Mouse (Mus musculus) lung, embryonic 14.5 days (tissue): ENCODE measurements around the gene Map4. TPM values are rescaled to one million over a fixed set of nuclear protein-coding genes. Genes with fewer than 3 reads are reported as not detected.
"Not testable (repeated sequence)": the region's sequence is repeated elsewhere in the genome, so short reads cannot be mapped to it uniquely, and the experiment has no call there.

Source experiments
- ATAC-seq: fragments of 200-750 bp; cut with Nextera tagmentation; 2 replicates; pipeline ENCODE4 v1.8.0; 2017; ENCODE audit warnings: mild to moderate bottlenecking, moderate TSS enrichment, moderate library complexity; ENCODE audit not compliant: insufficient read depth
- DNase-seq: peaks from one replicate; pipeline ENCODE4 v3.0.0-alpha.2; 2015
- H3K27ac ChIP-seq: fragments of 300-500 bp; sonication (generic); 2 replicates; pipeline ENCODE4 v1.5.1; 2014; ENCODE audit warnings: low read depth, mild to moderate bottlenecking, moderate library complexity
- H3K27me3 ChIP-seq: fragments of 300-500 bp; sonication (generic); 2 replicates; pipeline ENCODE4 v1.6.1; 2014; ENCODE audit warnings: low read length, control low read depth; ENCODE audit not compliant: insufficient read depth
- H3K36me3 ChIP-seq: fragments of 300-500 bp; sonication (generic); 2 replicates; pipeline ENCODE4 v1.6.1; 2014; ENCODE audit warnings: control low read depth; ENCODE audit not compliant: insufficient read depth
- H3K4me1 ChIP-seq: fragments of 300-500 bp; sonication (generic); 2 replicates; pipeline ENCODE4 v1.6.1; 2014; ENCODE audit warnings: antibody characterized with exemption, control low read depth; ENCODE audit not compliant: insufficient read depth
- H3K4me2 ChIP-seq: fragments of 300-500 bp; sonication (generic); 2 replicates; pipeline ENCODE4 v1.6.1; 2014; ENCODE audit warnings: mild to moderate bottlenecking
- H3K4me3 ChIP-seq: fragments of 300-500 bp; sonication (generic); 2 replicates; pipeline ENCODE4 v1.5.1; 2014; ENCODE audit warnings: low read depth, low read length
- H3K9ac ChIP-seq: fragments of 300-500 bp; sonication (generic); 2 replicates; pipeline ENCODE4 v1.6.1; 2014
- H3K9me3 ChIP-seq: fragments of 300-500 bp; sonication (generic); 2 replicates; pipeline ENCODE4 v1.6.1; 2016; ENCODE audit warnings: low read depth, low read length, control low read depth
- CTCF ChIP-seq: IDR thresholded peaks from 2 replicates; pipeline ENCODE4 v1.5.1; 2016; ENCODE audit warnings: antibody characterized with exemption, low read depth
- WGBS: fragments of 180-500 bp; shearing (Covaris S2); extraction: QIAGEN DNeasy Blood & Tissue Kit; methylation state at CpG from one replicate; pipeline ENCODE4 v1.1.7; 2014; 5-methylcytosine and 5-hydroxymethylcytosine counted together
- microRNA-seq: library from miRNA; unstranded; fragments of <30 nt; microRNA quantifications from one replicate; pipeline ENCODE4, GENCODE M21; 2016; ENCODE audit warnings: borderline number of aligned reads
- polyA plus RNA-seq: library from polyadenylated mRNA; unstranded; fragments of >200 nt; fragmentation: Nextera tagmentation; extraction: Ambion mirVana; gene quantifications from 2 replicates; pipeline ENCODE4 v1.2.1, GENCODE M21; 2014

Gene Map4
- polyA plus RNA-seq, 1 experiment from 2014 or later, result 57.5 TPM

DNA sequence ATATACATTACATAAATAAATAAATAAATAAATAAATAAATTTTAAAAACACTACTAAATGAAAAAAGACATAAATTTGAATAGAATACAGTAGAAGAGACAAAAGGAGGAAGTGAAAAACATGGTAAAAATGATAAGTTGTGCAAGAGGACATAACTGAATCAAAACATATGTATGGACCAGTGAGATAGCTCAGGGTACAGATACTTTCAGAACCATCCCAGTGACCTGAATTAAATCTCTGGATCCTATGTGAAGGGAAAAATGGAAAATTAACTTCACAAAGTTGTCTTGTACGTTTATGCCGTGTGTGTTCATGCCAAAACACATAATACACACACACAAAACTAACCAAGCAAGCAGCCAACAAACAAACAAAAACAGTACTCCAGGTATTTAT is 192.1 kb downstream of the Map4 start:
- Histone ChIP-seq H3K4me2 (no peak overlapping the region), H3K27me3 (no peaks in the 10 kb centered on the region), H3K36me3 (no peaks in the 10 kb centered on the region), H3K9me3 (no peaks in the 10 kb centered on the region), H3K4me1 (no peaks in the 10 kb centered on the region), H3K4me3 (no peak overlapping the region), H3K9ac (no peak overlapping the region), H3K27ac (no peak overlapping the region)
- TF ChIP-seq CTCF, result no peak
- no peak for ATAC-seq
- no peak for DNase-seq
- WGBS, result 82% methylated on average over 2 of the region's 2 CpGs

DNA sequence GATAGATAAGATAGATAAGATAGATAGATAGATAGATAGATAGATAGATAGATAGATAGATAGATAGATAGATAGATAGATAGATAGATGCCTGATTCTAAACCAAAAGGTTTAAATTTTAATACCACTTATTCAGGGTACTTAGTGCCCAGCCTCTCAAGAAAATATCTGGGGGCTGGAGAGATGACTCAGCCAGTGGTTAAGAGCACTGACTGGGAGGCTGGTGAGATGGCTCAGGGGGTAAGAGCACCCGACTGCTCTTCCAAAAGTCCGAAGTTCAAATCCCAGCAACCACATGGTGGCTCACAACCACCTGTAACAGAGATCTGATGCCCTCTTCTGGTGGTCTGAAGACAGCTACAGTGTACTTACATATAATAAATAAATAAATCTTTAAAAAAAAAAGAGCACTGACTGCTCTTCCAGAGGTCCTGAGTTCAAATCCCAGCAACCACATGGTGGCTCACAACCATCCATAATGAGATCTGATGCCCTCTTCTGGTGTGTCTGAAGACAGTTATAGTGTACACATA is 192.8 kb downstream of the Map4 start:
- H3K9ac ChIP-seq, H3K4me1 ChIP-seq, H3K36me3 ChIP-seq, H3K9me3 ChIP-seq, H3K4me3 ChIP-seq, ATAC-seq, H3K4me2 ChIP-seq, H3K27ac ChIP-seq, H3K27me3 ChIP-seq, DNase-seq: not testable (repeated sequence)
- WGBS, result 46% methylated on average over 2 of the region's 2 CpGs
- 0 out of 2 replicates have a peak, but pooled peaks have one; percentile 6 for TF ChIP-seq CTCF

DNA sequence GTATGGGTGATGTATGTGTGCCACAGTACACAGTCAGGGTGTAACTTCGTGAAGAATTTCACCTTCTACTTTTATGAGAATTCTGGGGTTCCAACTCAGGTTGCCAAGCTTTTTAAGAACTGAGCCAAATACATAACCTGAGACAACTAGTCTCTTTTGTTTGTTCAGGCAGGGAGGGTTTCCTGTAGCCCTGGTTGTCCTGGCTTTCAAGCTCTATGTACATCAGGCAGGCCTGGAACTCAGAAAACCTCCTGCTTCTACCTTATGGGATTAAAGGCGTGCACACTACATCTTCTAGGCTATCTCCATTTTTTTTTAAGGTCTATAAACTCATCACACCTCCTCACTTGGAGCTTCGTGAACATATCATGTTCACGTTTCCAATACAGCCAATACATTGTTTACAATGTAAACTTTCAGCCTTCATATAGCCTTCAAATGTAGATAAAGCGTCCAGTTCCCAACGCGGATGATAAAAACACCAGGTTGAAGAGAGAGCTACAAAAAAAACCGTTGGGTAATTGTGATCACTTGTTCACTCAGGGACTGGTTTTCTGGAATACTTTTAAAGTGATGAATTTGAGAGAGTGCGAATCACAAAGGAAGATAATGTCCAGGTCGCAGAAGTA is 199.8 kb downstream of the Map4 start:
- Histone ChIP-seq H3K4me2 (peak overlapping the region; percentile 68), H3K27me3 (no peaks in the 10 kb centered on the region), H3K27ac (peak overlapping the region; percentile 93), H3K9me3 (no peaks in the 10 kb centered on the region), H3K4me3 (peak overlapping the region; percentile 93), H3K36me3 (peaks cover 12% of the 10 kb centered on the region), H3K4me1 (peaks cover 5% of the 10 kb centered on the region; the same call in 1 of the 2 replicates), H3K9ac (peak overlapping the region; percentile 65)
- no peak for DNase-seq
- ATAC-seq, result no peak
- TF ChIP-seq CTCF, result no peak
- WGBS, result 17% methylated on average over 10 of the region's 10 CpGs

DNA sequence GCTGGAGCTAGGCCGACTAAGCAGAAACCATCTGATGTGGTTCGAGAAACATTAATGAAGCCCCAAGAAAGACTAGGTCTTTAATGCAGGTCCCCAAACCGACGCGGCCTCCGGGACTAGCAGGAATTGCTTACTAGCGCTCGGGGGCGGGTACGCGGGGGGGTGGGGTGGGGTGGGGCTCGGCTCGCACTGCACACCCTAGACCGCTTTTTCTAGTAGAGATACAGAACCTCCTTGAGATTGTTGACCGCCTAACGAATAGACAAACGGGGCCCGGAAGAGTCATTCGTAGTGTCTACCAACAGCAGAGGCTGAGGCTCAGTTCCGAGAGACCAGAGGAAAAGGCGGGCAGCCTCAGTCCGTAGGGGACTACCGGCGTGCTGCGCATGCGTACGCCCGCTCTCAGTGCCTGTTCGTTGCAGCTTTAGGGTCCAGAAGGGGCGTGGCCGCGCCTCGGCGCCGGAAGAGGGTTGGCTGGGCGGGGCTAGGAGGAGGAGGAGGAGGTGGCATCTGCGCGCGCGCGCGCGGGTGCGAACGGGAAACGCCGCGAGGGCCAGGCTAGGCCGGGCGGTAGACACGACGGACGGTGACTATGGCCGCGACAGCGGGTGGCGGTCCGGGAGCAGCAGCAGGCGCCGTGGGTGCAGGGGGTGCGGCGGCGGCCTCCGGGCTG is 200.4 kb downstream of the Map4 start:
- peak overlapping the region; percentile 93 for H3K27ac ChIP-seq
- no peaks in the 10 kb centered on the region for H3K9me3 ChIP-seq
- peak overlapping the region; percentile 68 for H3K4me2 ChIP-seq
- H3K4me1 ChIP-seq, result peaks cover 5% of the 10 kb centered on the region; the same call in 1 of the 2 replicates
- no peaks in the 10 kb centered on the region for H3K27me3 ChIP-seq
- WGBS, result under 1% methylated on average over 64 of the region's 64 CpGs
- no peak for TF ChIP-seq CTCF
- peaks cover 18% of the 10 kb centered on the region for H3K36me3 ChIP-seq
- ATAC-seq (peak; percentile 96), DNase-seq (peak; percentile 100)
- H3K9ac ChIP-seq, result peak overlapping the region; percentile 98
- peak overlapping the region; percentile 93 for H3K4me3 ChIP-seq

DNA sequence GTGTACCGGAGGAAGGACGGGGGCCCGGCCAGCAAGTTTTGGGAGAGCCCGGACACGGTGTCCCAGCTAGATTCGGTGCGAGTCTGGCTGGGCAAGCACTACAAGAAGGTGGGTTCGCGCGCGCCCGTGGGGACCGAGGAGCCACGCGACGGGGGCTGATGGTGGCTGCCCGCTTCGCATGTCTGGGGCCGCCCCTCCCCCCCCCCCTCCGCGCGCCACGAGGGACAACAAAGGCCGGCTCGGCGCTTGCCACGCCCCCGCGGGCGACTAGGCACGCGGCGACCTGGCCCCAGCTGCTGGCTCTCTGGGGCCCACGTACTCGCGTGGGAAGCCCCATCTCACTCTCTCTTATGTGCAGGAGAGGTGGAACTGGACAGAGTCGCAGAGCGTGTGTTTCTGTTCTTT is 200.9 kb downstream of the Map4 start:
- no peak for TF ChIP-seq CTCF
- peak; percentile 69 for DNase-seq

DNA sequence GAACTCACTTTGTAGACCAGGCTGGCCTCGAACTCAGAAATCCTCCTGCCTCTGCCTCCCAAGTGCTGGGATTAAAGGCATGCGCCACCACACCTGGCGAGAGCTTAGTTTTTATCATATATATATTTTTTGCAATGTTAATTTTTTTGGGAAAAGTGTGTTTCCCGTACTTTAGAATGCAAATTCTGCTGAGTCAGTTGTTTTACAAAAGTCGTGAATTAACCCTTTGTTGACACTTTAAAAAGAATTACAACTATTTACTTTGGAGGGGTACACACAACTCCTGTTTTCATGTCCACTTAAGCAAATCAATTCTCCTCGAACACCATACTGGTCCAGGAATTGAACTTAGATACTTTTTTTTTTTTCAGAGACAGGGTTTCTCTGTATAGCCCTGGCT is 201.7 kb downstream of the Map4 start:
- WGBS, result 47% methylated on average over 6 of the region's 6 CpGs
- Histone ChIP-seq H3K9me3 (no peaks in the 10 kb centered on the region), H3K9ac (peak overlapping the region; percentile 98), H3K4me3 (peak overlapping the region; percentile 93), H3K4me2 (peak overlapping the region; percentile 68), H3K27me3 (no peaks in the 10 kb centered on the region), H3K27ac (no peak overlapping the region), H3K36me3 (peaks cover 26% of the 10 kb centered on the region), H3K4me1 (peaks cover 5% of the 10 kb centered on the region; the same call in 1 of the 2 replicates)
- TF ChIP-seq CTCF, result no peak
- peak; percentile 16 for DNase-seq
- ATAC-seq, result no peak

More for the DNA sequence above, 200.9 kb downstream of the Map4 start:
- Histone ChIP-seq H3K9me3 (no peaks in the 10 kb centered on the region), H3K4me2 (peak overlapping the region; percentile 68), H3K36me3 (peaks cover 23% of the 10 kb centered on the region), H3K27me3 (no peaks in the 10 kb centered on the region), H3K4me3 (peak overlapping the region; percentile 93), H3K4me1 (peaks cover 5% of the 10 kb centered on the region; the same call in 1 of the 2 replicates), H3K27ac (peak overlapping the region; percentile 93), H3K9ac (peak overlapping the region; percentile 98)
- WGBS, result 1% methylated on average over 31 of the region's 38 CpGs
- ATAC-seq, result peak; percentile 68; the same call in 1 of the 2 replicates

Small RNAs within 50 kb of the gene (microRNA-seq; reads per million reads assigned to microRNA genes)
- 1.7 reads per million for gene Mir7089

Other genes starting within 250 kb of the Map4 start
- gene Fbxw18, start 228.8 kb upstream of the Map4 start, polyA plus RNA-seq, result 0.12 TPM in 1 of 2 replicates, not detected in the other
- not detected in 2 replicates for gene Fbxw26, start 185.4 kb upstream of the Map4 start, polyA plus RNA-seq
- 0.41 TPM in 1 of 2 replicates, not detected in the other for gene Fbxw27, start 140.8 kb upstream of the Map4 start, polyA plus RNA-seq
- not detected in 2 replicates for gene Spink8, start 119.2 kb upstream of the Map4 start, polyA plus RNA-seq
- gene Nme6, start 98.7 kb upstream of the Map4 start, polyA plus RNA-seq, result 53.7 and 58.7 TPM in 2 replicates
- 1.2 TPM in 1 of 2 replicates, not detected in the other for gene Camp, start 81.8 kb upstream of the Map4 start, polyA plus RNA-seq
- gene Cdc25a, start 55.9 kb upstream of the Map4 start, polyA plus RNA-seq, result 34.0 and 40.4 TPM in 2 replicates
- 160 TPM in 2 replicates for gene Smarcc1, start 186.2 kb downstream of the Map4 start, polyA plus RNA-seq
- gene Dhx30, start 186.4 kb downstream of the Map4 start, polyA plus RNA-seq, result 124 and 137 TPM in 2 replicates